Mouse (Mus musculus): ENCODE results near the gene Polh. TPM values are rescaled to one million over a fixed set of nuclear protein-coding genes. Genes with fewer than 3 reads are reported as not detected.
A peak's percentile ranks its signal among the peaks of the same experiment; 100 is the strongest.

Polh gene
- total and polyA plus RNA-seq, 3 experiments, result 22.2 to 30.8 TPM; not detected in 1

GRCm38 (mm10) chr17:46154336-46154735 lies 48.1 kb downstream of the Polh start:
- H3K27me3 ChIP-seq (ENCODE audit: control insufficient read depth in 1 of 2, insufficient read depth in 2 of 2, low read length in 2 of 2), result no peaks in the 10 kb centered on the region
- H3K4me1 ChIP-seq (ENCODE audit: control insufficient read depth in 1 of 2, insufficient read depth in 2 of 2, low read length in 2 of 2), result peaks cover 4 to 28% of the 10 kb centered on the region in 2 experiments
- TF ChIP-seq EP300 (IDR thresholded peaks at IDR 0.05; ENCODE audit: low read depth in 1 of 2, low read length in 2 of 2), result 0 out of 4 replicates have a peak, but pooled peaks of 1 of the 2 experiments have one; percentile 3
- TF ChIP-seq ELF1 (IDR thresholded peaks at IDR 0.05; ENCODE audit: low read depth, low read length), result no peak
- peak; percentile 24; the same call in 1 of the 2 replicates for TF ChIP-seq ETS1 (IDR thresholded peaks at IDR 0.05; ENCODE audit: low read depth, low read length)
- no peak for TF ChIP-seq MEF2A (IDR thresholded peaks at IDR 0.05; ENCODE audit: extremely low read depth, insufficient replicate concordance, low read depth, low read length, poor library complexity, severe bottlenecking)
- TF ChIP-seq SIN3A (IDR thresholded peaks at IDR 0.05; ENCODE audit: low read length), result peak; percentile 40; the same call in 1 of the 2 replicates
- peak overlapping the region; percentile 2 for H3K9ac ChIP-seq (ENCODE audit: control insufficient read depth, low read depth, low read length, poor library complexity, severe bottlenecking)
- DNase-seq (ENCODE audit: low read depth, low spot score), result peak; percentile 74
- H3K79me2 ChIP-seq (ENCODE audit: control insufficient read depth, insufficient read depth, low read length, poor library complexity), result peaks cover 16% of the 10 kb centered on the region
- peak overlapping the region; percentile 20 for H3K27ac ChIP-seq (ENCODE audit: control insufficient read depth, low read depth, low read length)
- peaks cover 5 to 18% of the 10 kb centered on the region in 2 experiments for H3K36me3 ChIP-seq (ENCODE audit: control insufficient read depth in 1 of 2, insufficient read depth in 2 of 2, low read length in 2 of 2)
- no peaks in the 10 kb centered on the region for H3K9me3 ChIP-seq (replicated peaks; ENCODE audit: insufficient read depth, low read length)
- peak overlapping the region; percentile 0 to 15; a peak in 1 of 4 replicates for H3K4me3 ChIP-seq (ENCODE audit: control insufficient read depth in 1 of 2, insufficient read depth in 1 of 2, low read depth in 2 of 2, low read length in 2 of 2)

GRCm38 (mm10) chr17:46152847-46153782 lies 49.3 kb downstream of the Polh start, which contains the start of gene Mad2l1bp:
Gene Mad2l1bp, minus strand, starts transcription at chr17:46153553.
- Histone ChIP-seq H3K27ac (ENCODE audit: control insufficient read depth, low read depth, low read length) (peak within 1 kb of the TSS; percentile 61), H3K79me2 (ENCODE audit: control insufficient read depth, insufficient read depth, low read length, poor library complexity) (peaks cover 18% of the 10 kb centered on the region)
- TF ChIP-seq MEF2A (IDR thresholded peaks at IDR 0.05; ENCODE audit: extremely low read depth, insufficient replicate concordance, low read depth, low read length, poor library complexity, severe bottlenecking) (no peak), NRF1 (IDR thresholded peaks at IDR 0.05; ENCODE audit: insufficient read depth, low read depth, low read length, poor library complexity, severe bottlenecking) (peak; percentile 60), TBP (IDR thresholded peaks at IDR 0.05; ENCODE audit: low read depth, low read length) (peak; percentile 97), HCFC1 (IDR thresholded peaks at IDR 0.05; ENCODE audit: low read depth, low read length) (peak; percentile 84), NELFE (IDR thresholded peaks at IDR 0.05; ENCODE audit: low read depth, low read length) (peak; percentile 98), SMC3 (IDR thresholded peaks at IDR 0.05; ENCODE audit: low read depth, low read length) (no peak), TCF12 (IDR thresholded peaks at IDR 0.05; ENCODE audit: low read depth, low read length) (peak; percentile 70), TAL1 (IDR thresholded peaks at IDR 0.05; ENCODE audit: low read length) (no peak), ETS1 (IDR thresholded peaks at IDR 0.05; ENCODE audit: low read depth, low read length) (peak; percentile 45; the same call in 1 of the 2 replicates), ZNF384 (IDR thresholded peaks at IDR 0.05; ENCODE audit: low read depth, low read length) (peak; percentile 96), CTCF (IDR thresholded peaks at IDR 0.05 in 2 of 3, conservative IDR thresholded peaks at IDR 0.05 in 1 of 3; ENCODE audit: control insufficient read depth in 1 of 3, insufficient read depth in 1 of 3, low read depth in 2 of 3, low read length in 3 of 3, poor library complexity in 1 of 3, severe bottlenecking in 1 of 3) (no peak), GABPA (IDR thresholded peaks at IDR 0.05; ENCODE audit: low read depth, low read length) (no peak), POLR2AphosphoS5 (IDR thresholded peaks at IDR 0.05; ENCODE audit: borderline replicate concordance, low read depth, low read length) (peak; percentile 97; the same call in 1 of the 2 replicates), GATA1 (IDR thresholded peaks at IDR 0.05; ENCODE audit: low read depth, low read length) (no peak), BHLHE40 (IDR thresholded peaks at IDR 0.05; ENCODE audit: borderline replicate concordance, low read depth, low read length) (no peak), MAFK (IDR thresholded peaks at IDR 0.05; ENCODE audit: borderline replicate concordance, low read depth, low read length) (no peak), MYB (IDR thresholded peaks at IDR 0.05; ENCODE audit: low read depth, low read length) (no peak), E2F4 (IDR thresholded peaks at IDR 0.05; ENCODE audit: borderline replicate concordance, low read depth, low read length) (no peak; the same call in 1 of the 2 replicates), ZC3H11A (IDR thresholded peaks at IDR 0.05; ENCODE audit: low read depth, low read length) (no peak), CHD1 (IDR thresholded peaks at IDR 0.05; ENCODE audit: low read depth, low read length) (no peak), JUND (IDR thresholded peaks at IDR 0.05; ENCODE audit: low read depth, low read length) (no peak), UBTF (IDR thresholded peaks at IDR 0.05; ENCODE audit: borderline replicate concordance, insufficient read depth, low read depth, low read length) (no peak), POLR2AphosphoS2 (IDR thresholded peaks at IDR 0.05; ENCODE audit: low read length) (peak; percentile 98), MXI1 (IDR thresholded peaks at IDR 0.05; ENCODE audit: low read depth, low read length) (peak; percentile 28; the same call in 1 of the 2 replicates), RAD21 (IDR thresholded peaks at IDR 0.05; ENCODE audit: low read depth, low read length) (no peak)

More at GRCm38 (mm10) chr17:46152847-46153782, 49.3 kb downstream of the Polh start, which contains the start of gene Mad2l1bp:
- Histone ChIP-seq H3K4me3 (ENCODE audit: control insufficient read depth in 1 of 2, insufficient read depth in 1 of 2, low read depth in 2 of 2, low read length in 2 of 2) (peak within 1 kb of the TSS; percentile 67 to 82), H3K27me3 (ENCODE audit: control insufficient read depth in 1 of 2, insufficient read depth in 2 of 2, low read length in 2 of 2) (no peaks in the 10 kb centered on the region), H3K36me3 (ENCODE audit: control insufficient read depth in 1 of 2, insufficient read depth in 2 of 2, low read length in 2 of 2) (peaks cover 5 to 13% of the 10 kb centered on the region in 2 experiments), H3K9me3 (replicated peaks; ENCODE audit: insufficient read depth, low read length) (no peaks in the 10 kb centered on the region), H3K9ac (ENCODE audit: control insufficient read depth, low read depth, low read length, poor library complexity, severe bottlenecking) (peak within 1 kb of the TSS; percentile 64), H3K4me1 (ENCODE audit: control insufficient read depth in 1 of 2, insufficient read depth in 2 of 2, low read length in 2 of 2) (peaks cover 2 to 20% of the 10 kb centered on the region in 2 experiments)
- peak; percentile 98 for DNase-seq (ENCODE audit: low read depth, low spot score)
